In genomic region chr2:155514666-155515065, GRCm38 (mm10) we compare ENCODE assay signal across 8 mouse cellular contexts. TPM values are rescaled to one million over a fixed set of nuclear protein-coding genes. Genes with fewer than 3 reads are reported as not detected.
A peak's percentile ranks its signal among the peaks of the same experiment; 100 is the strongest.
DNase-seq lines count a peak whose midpoint lies in the region; ATAC-seq and TF ChIP-seq lines count a peak whose summit lies in the region.

No protein-coding gene starts in this region.

- in situ Hi-C loops in ES-E14 (cut with MboI; ENCODE audit: low sequenced_read_pairs in 2 of 2, unreplicated experiment in 2 of 2) = loop anchor here (5.0 to 10.0 kb wide), 3 partner anchors 100 to 240 kb away; partner anchors contain the start of genes Myh7b (in 1 of the 2) and Procr (in 1 of the 2)

- 2% methylated on average over 23 of the region's 23 CpGs for WGBS in hindbrain, embryonic 15.5 days

- H3K9me3 ChIP-seq in ES-E14 (ENCODE audit: control insufficient read depth, insufficient read depth, low read depth, low read length) = no peaks in the 10 kb centered on the region
- no peaks in the 10 kb centered on the region for H3K9me3 ChIP-seq in hindbrain, embryonic 15.5 days

- H3K27ac ChIP-seq in ES-E14 (ENCODE audit: insufficient read depth, low read depth, low read length, poor library complexity, severe bottlenecking) = no peak overlapping the region
- peak overlapping the region; percentile 86 for H3K27ac ChIP-seq in hindbrain, embryonic 15.5 days (replicated peaks)

- peak overlapping the region; percentile 34 for H3K9ac ChIP-seq in ES-E14 (ENCODE audit: insufficient read depth, low read depth, low read length, poor library complexity, severe bottlenecking)
- peak overlapping the region; percentile 97 for H3K9ac ChIP-seq in hindbrain, embryonic 15.5 days

- peak overlapping the region; percentile 81 for H3K4me2 ChIP-seq in hindbrain, embryonic 15.5 days

- no peaks in the 10 kb centered on the region for H3K36me3 ChIP-seq in ES-E14 (ENCODE audit: control insufficient read depth, insufficient read depth, low read length, poor library complexity, severe bottlenecking)
- H3K36me3 ChIP-seq in hindbrain, embryonic 15.5 days = no peaks in the 10 kb centered on the region

- DNase-seq in ES-E14 (ENCODE audit: low read depth, low spot score) = no peak
- DNase-seq in cerebellum, adult 9-11 months = peak; percentile 93
- DNase-seq in gastrocnemius, adult 18-20 months (ENCODE audit: low spot score) = peak; percentile 76
- DNase-seq in layer of hippocampus, postnatal 36 days = peak; percentile 85 to 86
- peak; percentile 82 for DNase-seq in lung, postnatal 10 days
- DNase-seq in ovary, postnatal 36 days (ENCODE audit: low spot score) = peak; percentile 75
- peak; percentile 86 for DNase-seq in thymus, postnatal 0 days (ENCODE audit: low spot score)

- peak overlapping the region; percentile 35 to 49; a peak in 3 of 4 replicates for H3K4me3 ChIP-seq in ES-E14 (ENCODE audit: insufficient read depth in 1 of 2, low read depth in 1 of 2, low read length in 2 of 2, poor library complexity in 1 of 2, severe bottlenecking in 1 of 2)
- H3K4me3 ChIP-seq in hindbrain, embryonic 15.5 days = peak overlapping the region; percentile 84

- H3K4me1 ChIP-seq in ES-E14 (ENCODE audit: control insufficient read depth in 2 of 2, insufficient read depth in 2 of 2, low read length in 2 of 2, poor library complexity in 1 of 2) = peaks cover 1 to 6% of the 10 kb centered on the region in 2 experiments; a peak in 2 of 4 replicates
- peaks cover 42% of the 10 kb centered on the region for H3K4me1 ChIP-seq in hindbrain, embryonic 15.5 days (replicated peaks)

- peak; percentile 50 for ATAC-seq in hindbrain, embryonic 15.5 days (ENCODE audit: low FRiP score, low read depth)

- no peaks in the 10 kb centered on the region for H3K27me3 ChIP-seq in hindbrain, embryonic 15.5 days

TF ChIP-seq in ES-E14, 5 proteins besides CTCF, POLR2A, EP300 and RAD21:
- TF ChIP-seq HCFC1 (IDR thresholded peaks at IDR 0.05; ENCODE audit: borderline replicate concordance, insufficient read depth, low read length) = no peak
- TF ChIP-seq ZNF384 (IDR thresholded peaks at IDR 0.05; ENCODE audit: low read depth, low read length) = no peak
- no peak for TF ChIP-seq MAFK (IDR thresholded peaks at IDR 0.05; ENCODE audit: insufficient read depth, low read depth, low read length)
- no peak for TF ChIP-seq ZC3H11A (IDR thresholded peaks at IDR 0.05; ENCODE audit: borderline replicate concordance, low read depth, low read length)
- no peak for TF ChIP-seq CHD2 (IDR thresholded peaks at IDR 0.05; ENCODE audit: low read depth, low read length)

RNA-seq across cellular contexts. Expression of gene Acss2, which starts 3.1 kb away (rescaled TPM):
- 5.3 and 8.4 TPM in 2 replicates for total RNA-seq in ES-E14 (2012; rRNA removed)
- 10 to 100 TPM; 24.7 to 47.8 TPM for total RNA-seq in gastrocnemius, adult 18-20 months (2021)
- polyA plus RNA-seq in hindbrain, embryonic 15.5 days (2015; fragmentation: Nextera tagmentation; extraction: Ambion mirVana) = 26.9 and 28.5 TPM in 2 replicates
- 10 to 100 TPM; 64.8 to 67.6 TPM for total RNA-seq in layer of hippocampus, postnatal 36 days (2021)
- polyA plus RNA-seq in thymus, postnatal 0 days (2015; fragmentation: Nextera tagmentation; extraction: Ambion mirVana) = 29.8 and 35.7 TPM in 2 replicates

RNA-seq across cellular contexts. Expression of gene Ggt7, which starts 3.4 kb away (rescaled TPM):
- total RNA-seq in ES-E14 (2012; rRNA removed) = 3.6 and 5.2 TPM in 2 replicates
- 1 to 10 TPM; 1.1 to 1.4 TPM for total RNA-seq in gastrocnemius, adult 18-20 months (2021)
- polyA plus RNA-seq in hindbrain, embryonic 15.5 days (2015; fragmentation: Nextera tagmentation; extraction: Ambion mirVana) = 74.5 and 80.8 TPM in 2 replicates
- total RNA-seq in layer of hippocampus, postnatal 36 days (2021) = 100 to 1,000 TPM; 108 to 111 TPM
- polyA plus RNA-seq in thymus, postnatal 0 days (2015; fragmentation: Nextera tagmentation; extraction: Ambion mirVana) = 2.8 and 3.6 TPM in 2 replicates

RNA-seq across cellular contexts. Expression of gene Ncoa6, which starts 41.0 kb away (rescaled TPM):
- total RNA-seq in ES-E14 (2012; rRNA removed) = 9.5 and 10.4 TPM in 2 replicates
- 10 to 100 TPM; 11.6 to 11.8 TPM for total RNA-seq in gastrocnemius, adult 18-20 months (2021)
- polyA plus RNA-seq in hindbrain, embryonic 15.5 days (2015; fragmentation: Nextera tagmentation; extraction: Ambion mirVana) = 21.4 and 22.3 TPM in 2 replicates
- total RNA-seq in layer of hippocampus, postnatal 36 days (2021) = 10 to 100 TPM; 59.2 to 75.4 TPM
- polyA plus RNA-seq in thymus, postnatal 0 days (2015; fragmentation: Nextera tagmentation; extraction: Ambion mirVana) = 14.9 and 17.7 TPM in 2 replicates

Comparison
In these comparisons a context has a peak if more than half of its experiments do, and no peak if none do; other contexts are left out.
1. RNA of gene Ggt7, which starts 3.4 kb away (total RNA-seq): 108 to 111 TPM in layer of hippocampus, postnatal 36 days; 3.6 to 5.2 TPM in ES-E14 and 1.1 to 1.4 TPM in gastrocnemius, adult 18-20 months; every median in the first group is over 10 times any median in the second.